Mouse (Mus musculus): Measurements from ENCODE around the gene Adcy2. TPM values are rescaled to one million over a fixed set of nuclear protein-coding genes. Genes with fewer than 3 reads are reported as not detected.

Adcy2 gene
- polyA plus RNA-seq, 1 experiment from 2014 or later: 15.2 TPM

DNA sequence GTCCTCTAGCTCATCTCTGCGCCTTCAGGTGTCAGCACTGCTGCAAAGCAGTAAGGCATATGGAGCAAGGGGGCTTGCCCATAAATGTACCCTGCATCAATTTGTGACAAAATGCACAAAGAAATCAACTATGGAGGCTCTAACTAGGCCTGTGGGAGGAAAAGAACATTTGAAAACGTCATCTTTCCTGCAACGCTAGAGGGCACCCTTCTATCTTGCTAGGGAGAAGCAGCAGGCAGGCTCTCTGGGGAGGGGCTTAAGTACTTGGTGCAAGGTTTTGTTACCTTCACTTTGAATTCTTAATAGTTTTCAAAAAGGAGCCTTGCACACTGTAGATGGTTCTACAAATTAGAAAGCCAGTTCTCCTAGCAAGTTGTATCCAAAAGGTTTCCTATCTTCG lies 2.8 kb upstream of the Adcy2 start:
- ATAC-seq (ENCODE audit: low read depth): no peak
- H3K4me3 ChIP-seq: no peak overlapping the region
- WGBS: 23% methylated on average over 4 of the region's 4 CpGs
- no peak overlapping the region for H3K9ac ChIP-seq
- no peaks in the 10 kb centered on the region for H3K36me3 ChIP-seq
- peaks cover 30% of the 10 kb centered on the region for H3K4me1 ChIP-seq (replicated peaks)
- peaks cover 11% of the 10 kb centered on the region; the same call in 1 of the 2 replicates for H3K27me3 ChIP-seq
- no peak overlapping the region for H3K27ac ChIP-seq (replicated peaks)
- H3K4me2 ChIP-seq: no peak overlapping the region
- no peaks in the 10 kb centered on the region for H3K9me3 ChIP-seq

GRCm38 (mm10) chr13:68999826-69000225 lies 485 bp upstream of the Adcy2 start:
- Histone ChIP-seq H3K27ac (replicated peaks) (peak overlapping the region; percentile 79; the same call in 1 of the 2 replicates), H3K4me2 (peak overlapping the region; percentile 94), H3K9ac (peak overlapping the region; percentile 83), H3K36me3 (no peaks in the 10 kb centered on the region), H3K4me3 (peak overlapping the region; percentile 69), H3K27me3 (peaks cover 16% of the 10 kb centered on the region; the same call in 1 of the 2 replicates), H3K9me3 (no peaks in the 10 kb centered on the region), H3K4me1 (replicated peaks) (peaks cover 41% of the 10 kb centered on the region)
- WGBS: 43% methylated on average over 5 of the region's 5 CpGs
- no peak for ATAC-seq (ENCODE audit: low read depth)

GRCm38 (mm10) chr13:68998558-68998917 lies 803 bp downstream of the Adcy2 start:
- Histone ChIP-seq H3K4me3 (peak overlapping the region; percentile 69), H3K4me2 (peak overlapping the region; percentile 94), H3K27ac (replicated peaks) (peak overlapping the region; percentile 79), H3K27me3 (peaks cover 16% of the 10 kb centered on the region; the same call in 1 of the 2 replicates), H3K36me3 (no peaks in the 10 kb centered on the region), H3K4me1 (replicated peaks) (peaks cover 44% of the 10 kb centered on the region), H3K9me3 (no peaks in the 10 kb centered on the region), H3K9ac (peak overlapping the region; percentile 83)
- ATAC-seq (ENCODE audit: low read depth): peak; percentile 29
- WGBS: under 1% methylated on average over 17 of the region's 17 CpGs

- Histone ChIP-seq H3K27ac (replicated peaks) (peak overlapping the region; percentile 79), H3K4me1 (replicated peaks) (peaks cover 44% of the 10 kb centered on the region), H3K36me3 (no peaks in the 10 kb centered on the region), H3K4me3 (peak overlapping the region; percentile 69), H3K27me3 (peaks cover 16% of the 10 kb centered on the region; the same call in 1 of the 2 replicates), H3K9ac (peak overlapping the region; percentile 83), H3K9me3 (no peaks in the 10 kb centered on the region), H3K4me2 (peak overlapping the region; percentile 94)
- 10% methylated on average over 22 of the region's 22 CpGs for WGBS
- ATAC-seq (ENCODE audit: low read depth): no peak
These were observed 1.4 kb downstream of the Adcy2 start for GRCm38 (mm10) chr13:68997821-68998551.

DNA sequence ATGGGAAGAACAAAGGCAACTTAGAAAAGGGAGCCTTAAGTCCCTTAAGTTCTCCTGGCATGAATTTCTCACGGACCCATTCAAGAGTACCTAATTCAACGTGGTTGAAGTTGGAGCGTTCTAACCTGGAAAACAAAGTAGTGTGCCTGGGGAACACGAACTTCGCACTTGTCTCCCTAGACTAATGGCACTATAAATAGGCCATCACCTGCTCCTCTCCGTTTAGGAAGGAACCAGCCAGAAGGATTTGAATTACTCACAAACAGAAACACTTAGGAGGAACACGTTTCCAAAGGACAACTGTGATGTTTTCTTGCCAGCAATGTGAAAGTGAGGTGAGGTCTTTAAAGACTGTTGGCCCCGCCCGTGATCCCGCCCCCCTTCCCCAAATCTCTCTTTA lies 2.0 kb downstream of the Adcy2 start:
- WGBS: 22% methylated on average over 10 of the region's 10 CpGs
- peak overlapping the region; percentile 69 for H3K4me3 ChIP-seq
- H3K9ac ChIP-seq: peak overlapping the region; percentile 83; the same call in 1 of the 2 replicates
- peaks cover 44% of the 10 kb centered on the region for H3K4me1 ChIP-seq (replicated peaks)
- H3K27me3 ChIP-seq: peaks cover 16% of the 10 kb centered on the region; the same call in 1 of the 2 replicates
- ATAC-seq (ENCODE audit: low read depth): no peak
- no peak overlapping the region for H3K27ac ChIP-seq (replicated peaks)
- H3K36me3 ChIP-seq: no peaks in the 10 kb centered on the region
- H3K9me3 ChIP-seq: no peaks in the 10 kb centered on the region
- peak overlapping the region; percentile 94 for H3K4me2 ChIP-seq

- Histone ChIP-seq H3K36me3 (no peaks in the 10 kb centered on the region), H3K27me3 (peaks cover 16% of the 10 kb centered on the region; the same call in 1 of the 2 replicates), H3K9me3 (no peaks in the 10 kb centered on the region), H3K4me2 (peak overlapping the region; percentile 94), H3K9ac (no peak overlapping the region), H3K4me1 (replicated peaks) (peaks cover 39% of the 10 kb centered on the region), H3K4me3 (no peak overlapping the region), H3K27ac (replicated peaks) (no peak overlapping the region)
- no peak for ATAC-seq (ENCODE audit: low read depth)
- WGBS: 53% methylated on average over 3 of the region's 3 CpGs
These were observed 2.7 kb downstream of the Adcy2 start for GRCm38 (mm10) chr13:68996661-68997060.

GRCm38 (mm10) chr13:68985789-68986188 lies 13.6 kb downstream of the Adcy2 start:
- Histone ChIP-seq H3K4me2 (no peak overlapping the region), H3K9ac (no peak overlapping the region), H3K27me3 (no peaks in the 10 kb centered on the region), H3K9me3 (no peaks in the 10 kb centered on the region), H3K36me3 (no peaks in the 10 kb centered on the region), H3K4me1 (replicated peaks) (peaks cover 8% of the 10 kb centered on the region; the same call in 1 of the 2 replicates), H3K27ac (replicated peaks) (no peak overlapping the region), H3K4me3 (no peak overlapping the region)
- WGBS: 66% methylated on average over 2 of the region's 2 CpGs
- no peak for ATAC-seq (ENCODE audit: low read depth)

- Histone ChIP-seq H3K9me3 (no peaks in the 10 kb centered on the region), H3K9ac (no peak overlapping the region), H3K27me3 (no peaks in the 10 kb centered on the region), H3K4me3 (no peak overlapping the region), H3K36me3 (no peaks in the 10 kb centered on the region), H3K27ac (replicated peaks) (no peak overlapping the region), H3K4me1 (replicated peaks) (peaks cover 8% of the 10 kb centered on the region; the same call in 1 of the 2 replicates), H3K4me2 (no peak overlapping the region)
- ATAC-seq (ENCODE audit: low read depth): no peak
- WGBS: 89% methylated on average over 15 of the region's 15 CpGs
These were observed 15.3 kb downstream of the Adcy2 start for GRCm38 (mm10) chr13:68984000-68984399.

GRCm38 (mm10) chr13:68981048-68981447 lies 18.3 kb downstream of the Adcy2 start:
- no peak overlapping the region for H3K27ac ChIP-seq (replicated peaks)
- no peaks in the 10 kb centered on the region for H3K36me3 ChIP-seq
- H3K4me1 ChIP-seq (replicated peaks): peaks cover 7% of the 10 kb centered on the region; the same call in 1 of the 2 replicates
- H3K4me3 ChIP-seq: no peak overlapping the region
- no peaks in the 10 kb centered on the region for H3K27me3 ChIP-seq
- ATAC-seq (ENCODE audit: low read depth): no peak
- no peak overlapping the region for H3K9ac ChIP-seq
- H3K9me3 ChIP-seq: no peaks in the 10 kb centered on the region
- H3K4me2 ChIP-seq: no peak overlapping the region
- 93% methylated on average over 2 of the region's 2 CpGs for WGBS

GRCm38 (mm10) chr13:68973143-68973542 lies 26.2 kb downstream of the Adcy2 start:
- no peaks in the 10 kb centered on the region for H3K9me3 ChIP-seq
- H3K27me3 ChIP-seq: no peaks in the 10 kb centered on the region
- no peak overlapping the region for H3K4me2 ChIP-seq
- no peaks in the 10 kb centered on the region for H3K4me1 ChIP-seq (replicated peaks)
- no peak overlapping the region for H3K4me3 ChIP-seq
- H3K9ac ChIP-seq: no peak overlapping the region
- no peak overlapping the region for H3K27ac ChIP-seq (replicated peaks)
- 47% methylated on average over 3 of the region's 3 CpGs for WGBS
- H3K36me3 ChIP-seq: no peaks in the 10 kb centered on the region; the same call in 1 of the 2 replicates
- ATAC-seq (ENCODE audit: low read depth): no peak

DNA sequence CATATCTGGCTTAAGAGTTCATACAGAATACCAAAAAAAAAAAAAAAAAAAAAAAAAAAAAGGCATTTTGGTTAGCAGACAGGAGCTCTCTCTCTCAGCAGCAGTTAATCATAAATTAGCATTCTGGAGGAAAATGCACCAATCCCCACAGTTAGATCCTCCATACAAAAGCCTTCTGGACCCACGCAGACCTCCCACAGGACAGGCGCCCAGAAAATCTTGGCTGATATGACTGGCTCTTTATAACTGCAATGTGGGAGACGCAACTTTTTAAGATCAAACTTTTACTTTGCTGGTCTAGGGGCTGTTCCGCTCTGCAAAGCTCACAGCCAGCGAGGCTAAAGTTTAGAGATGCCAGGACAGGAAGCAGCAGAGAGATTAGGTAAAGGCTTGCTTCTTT lies 37.8 kb downstream of the Adcy2 start:
- Histone ChIP-seq H3K4me1 (replicated peaks) (no peaks in the 10 kb centered on the region), H3K27me3 (no peaks in the 10 kb centered on the region), H3K4me2 (no peak overlapping the region), H3K27ac (replicated peaks) (no peak overlapping the region), H3K9me3 (no peaks in the 10 kb centered on the region), H3K4me3 (no peak overlapping the region), H3K9ac (no peak overlapping the region), H3K36me3 (no peaks in the 10 kb centered on the region)
- no peak for ATAC-seq (ENCODE audit: low read depth)
- 90% methylated on average over 5 of the region's 5 CpGs for WGBS

DNA sequence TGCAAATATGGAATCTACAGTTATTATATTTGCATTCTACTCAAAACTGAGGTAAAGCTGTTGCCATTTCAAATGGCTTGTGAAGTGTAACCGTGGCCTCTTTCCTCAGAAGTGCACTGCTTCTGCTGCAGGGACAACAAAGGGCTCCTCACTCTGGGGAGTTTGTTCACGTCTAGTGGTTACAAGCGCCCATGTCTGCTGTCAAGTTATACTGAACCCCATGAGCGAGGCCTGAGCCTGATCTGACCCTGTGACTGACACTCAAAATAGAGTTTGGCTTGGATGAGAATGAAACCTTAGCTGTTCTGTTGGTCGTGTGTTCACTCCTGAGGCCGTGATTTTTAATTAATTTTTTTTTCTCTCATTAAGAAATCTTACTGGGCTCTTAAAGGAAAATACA lies 38.8 kb downstream of the Adcy2 start:
- Histone ChIP-seq H3K27me3 (no peaks in the 10 kb centered on the region), H3K9me3 (no peaks in the 10 kb centered on the region), H3K4me1 (replicated peaks) (no peaks in the 10 kb centered on the region), H3K9ac (no peak overlapping the region), H3K36me3 (no peaks in the 10 kb centered on the region), H3K4me2 (no peak overlapping the region), H3K27ac (replicated peaks) (no peak overlapping the region), H3K4me3 (no peak overlapping the region)
- ATAC-seq (ENCODE audit: low read depth): no peak
- WGBS: 86% methylated on average over 6 of the region's 6 CpGs

DNA sequence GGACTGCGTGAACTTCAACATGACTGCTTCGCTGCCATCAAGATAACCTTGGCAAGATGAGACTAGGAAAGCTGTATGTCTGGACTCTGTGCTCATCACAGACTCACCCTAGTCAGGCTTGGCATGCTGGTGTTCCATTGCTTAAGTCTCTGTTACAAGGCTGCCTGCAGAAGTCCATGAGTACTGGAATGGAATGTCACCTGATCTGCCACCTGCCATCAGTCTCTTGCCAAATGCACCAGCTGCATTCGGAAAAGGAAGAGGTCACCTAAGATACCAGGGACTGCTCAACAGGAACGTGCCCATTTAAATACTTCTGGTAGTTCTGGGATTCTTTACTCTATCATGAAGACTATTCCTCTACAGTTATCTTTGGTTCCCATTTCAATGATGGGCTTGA lies 39.9 kb downstream of the Adcy2 start:
- no peaks in the 10 kb centered on the region for H3K9me3 ChIP-seq
- no peaks in the 10 kb centered on the region for H3K27me3 ChIP-seq
- no peak overlapping the region for H3K4me3 ChIP-seq
- H3K36me3 ChIP-seq: no peaks in the 10 kb centered on the region
- no peak overlapping the region for H3K27ac ChIP-seq (replicated peaks)
- H3K9ac ChIP-seq: no peak overlapping the region
- no peak for ATAC-seq (ENCODE audit: low read depth)
- no peak overlapping the region for H3K4me2 ChIP-seq
- 91% methylated on average over 4 of the region's 4 CpGs for WGBS
- H3K4me1 ChIP-seq (replicated peaks): no peaks in the 10 kb centered on the region

Measured in neural tube, embryonic 13.5 days (tissue).